Mouse (Mus musculus) B cell, adult (primary cell): Measurements from ENCODE around the gene Defb47. TPM values are rescaled to one million over a fixed set of nuclear protein-coding genes. Genes with fewer than 3 reads are reported as not detected.

Experiments used
- total RNA-seq: library from RNA; stranded (reverse); gene quantifications from 4 replicates; pipeline ENCODE4 v1.2.4, GENCODE M21; 2023; ENCODE audit not compliant: inconsistent age

The Defb47 gene
- not detected in 4 replicates for total RNA-seq

DNA sequence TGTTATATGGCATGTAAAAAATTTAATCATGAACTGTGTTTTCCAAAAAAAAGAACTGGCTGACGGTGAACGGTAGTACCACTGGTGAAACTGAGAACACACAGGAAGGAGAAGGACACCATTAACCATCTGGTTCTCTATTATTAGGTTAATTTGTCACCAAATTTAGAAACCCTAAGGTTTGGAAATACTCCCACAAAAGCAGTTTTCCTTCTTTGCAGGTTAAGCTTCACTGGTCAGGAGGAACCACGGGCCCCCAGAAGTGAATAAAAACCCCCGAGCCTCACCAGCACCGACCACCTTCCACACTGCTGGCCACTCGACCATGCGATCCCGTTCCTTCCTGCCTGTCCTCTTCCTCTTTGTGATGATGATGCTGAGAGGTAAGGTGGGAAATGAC lies at the start of gene Defb47:
TSS of gene Defb47 (plus strand) at position 301 of the 400 bp plus-strand sequence.

DNA sequence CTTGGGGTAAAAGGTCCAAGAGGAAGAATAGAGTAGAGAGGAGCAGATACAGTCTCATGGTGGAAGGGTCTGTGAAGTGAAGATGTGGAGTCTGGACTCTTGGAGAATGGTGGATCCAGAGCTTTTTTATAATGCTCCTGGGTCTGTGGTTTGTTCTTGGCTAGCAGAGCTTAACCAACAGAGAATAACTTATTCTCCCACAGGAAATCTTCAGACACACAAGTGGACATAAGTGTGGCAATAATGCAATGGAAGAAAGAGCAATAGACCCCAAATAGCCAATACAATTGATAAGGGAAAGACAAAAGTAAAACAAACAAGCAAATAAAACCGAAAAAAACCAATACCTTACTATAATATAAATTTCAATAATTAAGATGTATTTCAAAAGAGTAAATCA lies 13.5 kb upstream of the Defb47 start, which contains the start of gene Defb48:
TSS of gene Defb48 (minus strand) at position 101 of the 400 bp plus-strand sequence.

DNA sequence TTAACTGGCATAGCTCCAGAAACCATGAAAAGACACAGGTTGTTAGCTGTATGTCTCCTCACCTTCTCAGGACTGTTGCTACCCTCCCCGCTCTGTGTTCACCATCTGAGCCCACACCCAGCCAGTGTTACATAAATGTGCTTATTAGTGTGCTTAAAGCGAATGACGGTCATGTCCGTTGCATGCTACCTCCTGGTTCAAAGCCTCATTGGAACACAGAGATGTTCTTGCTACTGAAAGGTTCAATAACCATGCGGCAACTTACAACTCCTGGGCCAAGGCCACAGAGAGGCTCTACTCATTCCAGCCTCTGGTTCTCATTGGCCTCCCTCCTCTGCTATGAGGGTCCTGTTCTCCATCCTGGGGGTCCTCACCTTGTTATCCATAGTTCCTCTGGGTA lies 13.6 kb downstream of the Defb47 start, which contains the start of gene Defb43:
TSS of gene Defb43 (plus strand) at position 301 of the 400 bp plus-strand sequence.

DNA sequence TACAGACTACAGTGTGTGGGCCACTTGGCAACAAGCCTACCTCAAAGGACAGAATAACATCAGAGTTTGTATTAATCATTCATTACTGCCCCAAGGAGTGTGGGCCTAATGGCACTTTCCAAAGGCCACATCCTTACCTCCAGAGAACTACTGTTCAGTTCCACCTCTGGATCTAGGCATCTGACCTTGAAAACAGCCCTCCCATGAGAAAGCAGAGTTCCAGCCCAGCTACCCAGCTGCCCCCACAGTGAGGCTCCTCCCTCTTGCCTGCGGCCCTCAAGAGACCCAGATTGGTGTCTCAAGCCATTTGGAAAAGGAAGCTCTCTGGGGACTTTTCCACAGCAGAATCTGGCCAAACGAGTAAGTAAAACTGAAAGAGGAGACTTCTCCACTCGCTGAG lies 48.8 kb downstream of the Defb47 start, which contains the start of gene Defb42:
TSS of gene Defb42 (plus strand) at position 301 of the 400 bp plus-strand sequence.

DNA sequence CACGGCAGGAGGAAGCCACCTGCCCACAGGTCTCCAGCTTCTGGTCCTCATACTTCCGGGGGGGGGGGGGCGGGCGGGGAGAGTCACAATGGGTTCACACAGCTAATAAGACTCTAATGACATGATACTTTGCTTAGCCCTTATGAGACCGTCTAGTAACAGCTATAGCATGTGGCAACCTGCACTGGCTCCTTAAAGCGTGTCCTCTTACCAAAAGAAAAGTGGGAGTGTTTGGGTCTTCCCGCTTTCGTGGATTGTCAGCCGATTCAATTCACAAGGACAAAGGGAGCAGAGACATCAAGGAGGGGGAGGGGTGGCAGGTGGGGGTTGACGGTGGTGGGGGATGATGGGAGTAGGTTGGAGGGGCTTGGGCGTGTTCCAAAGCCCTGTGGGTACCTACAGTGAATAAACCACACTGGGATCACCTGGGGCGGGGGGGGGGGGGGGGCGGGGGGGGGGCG lies 52.1 kb downstream of the Defb47 start, which contains the start of gene Defb30:
TSS of gene Defb30 (minus strand) at position 51 of the 461 bp plus-strand sequence.

Other genes with a start within 250 kb of the Defb47 start
- 82.3 to 100 TPM (median 86.4 TPM) in 4 replicates for gene Ints6, start 236.9 kb upstream of the Defb47 start, total RNA-seq
- gene Wdfy2, start 160.4 kb upstream of the Defb47 start, total RNA-seq: 36.2 to 38.6 TPM (median 36.3 TPM) in 4 replicates
- not detected in 4 replicates for gene Defb48, start 13.6 kb upstream of the Defb47 start, total RNA-seq
- gene Defb43, start 13.7 kb downstream of the Defb47 start, total RNA-seq: not detected in 4 replicates
- not detected in 4 replicates for gene Defb42, start 48.9 kb downstream of the Defb47 start, total RNA-seq
- gene Defb30, start 51.9 kb downstream of the Defb47 start, total RNA-seq: not detected in 4 replicates